In genomic region chr2:68946819-68947218, GRCm38 (mm10) we compare ENCODE assay signal across 22 mouse cellular contexts.
DNase-seq lines count a peak whose midpoint lies in the region; ATAC-seq and TF ChIP-seq lines count a peak whose summit lies in the region.
"Had no signal": no experiment of that assay in that cellular context is flagged by ENCODE, and none has a peak within 500 bp of the region (broad histone marks: within the 10 kb centered on the region; RNA-seq: fewer than 3 reads in every experiment).

No protein-coding gene starts in this region.

- H3K4me1 ChIP-seq in liver, adult 2 months (ENCODE audit: control insufficient read depth, insufficient read depth, low read length) = peaks cover 19% of the 10 kb centered on the region
- no peaks in the 10 kb centered on the region for H3K4me1 ChIP-seq in midbrain, embryonic 11.5 days (ENCODE audit: control insufficient read depth, insufficient read depth, low read length)
- no peaks in the 10 kb centered on the region for H3K4me1 ChIP-seq in midbrain, embryonic 13.5 days (replicated peaks)
- H3K4me1 ChIP-seq: embryonic facial prominence, embryonic 13.5 days; embryonic facial prominence, embryonic 15.5 days; forebrain, embryonic 10.5 days; forebrain, embryonic 12.5 days had no signal

- peak; percentile 82 for DNase-seq in liver, adult 2 months (ENCODE audit: extremely low read depth, low read depth, low spot score)
- DNase-seq in liver = no peak
- peak; percentile 21 for DNase-seq in midbrain, embryonic 11.5 days (ENCODE audit: low spot score, missing footprints)
- peak; percentile 23 for DNase-seq in yolk sac, embryonic 10.5 days (ENCODE audit: low spot score)
- no peak for DNase-seq in thymus, adult 18-20 months
- DNase-seq: adrenal gland, adult 2 months; adrenal gland, postnatal 10 days; adrenal gland, postnatal 25 days; cerebellum, adult 11 months; cerebellum, adult 18-20 months; cerebellum, adult 8-10 months; cerebellum, adult 9-11 months; cerebellum, postnatal 14 days; cerebellum, postnatal 36 days; embryo, embryonic 11 days had no signal

- no peak for TF ChIP-seq CTCF in liver, adult 2 months (IDR thresholded peaks at IDR 0.05; ENCODE audit: low read depth, low read length)

- no peak overlapping the region for H3K4me2 ChIP-seq in midbrain, embryonic 11.5 days
- no peak overlapping the region for H3K4me2 ChIP-seq in midbrain, embryonic 13.5 days (replicated peaks)
- H3K4me2 ChIP-seq: embryonic facial prominence, embryonic 13.5 days; embryonic facial prominence, embryonic 15.5 days; forebrain, embryonic 12.5 days had no signal

- no peak for ATAC-seq in midbrain, embryonic 11.5 days (ENCODE audit: low FRiP score)
- no peak for ATAC-seq in midbrain, embryonic 13.5 days
- ATAC-seq: forebrain, embryonic 14.5 days had no signal

- no peak overlapping the region for H3K9ac ChIP-seq in liver, adult 2 months (ENCODE audit: low read depth, low read length)
- no peak overlapping the region for H3K9ac ChIP-seq in midbrain, embryonic 11.5 days (ENCODE audit: low read length)
- no peak overlapping the region for H3K9ac ChIP-seq in midbrain, embryonic 13.5 days (replicated peaks)
- H3K9ac ChIP-seq: embryonic facial prominence, embryonic 13.5 days; embryonic facial prominence, embryonic 15.5 days; forebrain, embryonic 12.5 days had no signal

- H3K27me3 ChIP-seq in liver, adult 2 months (ENCODE audit: control insufficient read depth, insufficient read depth, low read length) = no peaks in the 10 kb centered on the region
- no peaks in the 10 kb centered on the region for H3K27me3 ChIP-seq in midbrain, embryonic 11.5 days (ENCODE audit: control insufficient read depth, insufficient read depth, low read length)
- H3K27me3 ChIP-seq in midbrain, embryonic 13.5 days = no peaks in the 10 kb centered on the region
- H3K27me3 ChIP-seq: embryonic facial prominence, embryonic 13.5 days; embryonic facial prominence, embryonic 15.5 days; forebrain, embryonic 12.5 days had no signal

- H3K4me3 ChIP-seq in liver, adult 2 months (ENCODE audit: insufficient read depth, low read depth, low read length) = no peak overlapping the region
- no peak overlapping the region for H3K4me3 ChIP-seq in midbrain, embryonic 11.5 days (ENCODE audit: low read depth, low read length)
- H3K4me3 ChIP-seq in midbrain, embryonic 13.5 days (replicated peaks) = no peak overlapping the region
- H3K4me3 ChIP-seq: embryonic facial prominence, embryonic 13.5 days; embryonic facial prominence, embryonic 15.5 days; erythroblast, embryonic 14.5 days; forebrain, embryonic 10.5 days; forebrain, embryonic 12.5 days had no signal

- H3K9me3 ChIP-seq in midbrain, embryonic 11.5 days (ENCODE audit: control insufficient read depth, low read length) = peaks cover 2% of the 10 kb centered on the region; the same call in 1 of the 2 replicates
- 0 out of 2 replicates have a peak, but pooled peaks cover 3% of the 10 kb centered on the region for H3K9me3 ChIP-seq in midbrain, embryonic 13.5 days
- H3K9me3 ChIP-seq: embryonic facial prominence, embryonic 13.5 days; embryonic facial prominence, embryonic 15.5 days; forebrain, embryonic 12.5 days had no signal

- 24% methylated on average over 5 of the region's 5 CpGs for WGBS in liver, adult 2 months
- 89% methylated on average over 5 of the region's 5 CpGs for WGBS in midbrain, embryonic 11.5 days
- 92% methylated on average over 5 of the region's 5 CpGs for WGBS in midbrain, embryonic 13.5 days

- peak overlapping the region; percentile 69 for H3K27ac ChIP-seq in liver, adult 2 months (replicated peaks; ENCODE audit: insufficient read depth, low read depth, low read length)
- H3K27ac ChIP-seq in midbrain, embryonic 11.5 days (ENCODE audit: low read depth, low read length) = no peak overlapping the region
- no peak overlapping the region for H3K27ac ChIP-seq in midbrain, embryonic 13.5 days
- H3K27ac ChIP-seq: embryonic facial prominence, embryonic 13.5 days; embryonic facial prominence, embryonic 15.5 days; forebrain, embryonic 10.5 days; forebrain, embryonic 12.5 days had no signal

- H3K79me2 ChIP-seq in liver, adult 2 months (ENCODE audit: control insufficient read depth, insufficient read depth, low read length) = peaks cover 5% of the 10 kb centered on the region

- no peak for TF ChIP-seq POLR2A in liver, adult 2 months (IDR thresholded peaks at IDR 0.05; ENCODE audit: extremely low read depth, insufficient read depth, low read length)

- H3K36me3 ChIP-seq in liver, adult 2 months (ENCODE audit: control insufficient read depth, insufficient read depth, low read length) = no peaks in the 10 kb centered on the region
- no peaks in the 10 kb centered on the region for H3K36me3 ChIP-seq in midbrain, embryonic 11.5 days (ENCODE audit: control insufficient read depth, insufficient read depth, low read length)
- H3K36me3 ChIP-seq in midbrain, embryonic 13.5 days = peaks cover 12% of the 10 kb centered on the region

Comparison
In these comparisons a context has a peak if more than half of its experiments do, and no peak if none do; other contexts are left out.
1. DNase-seq: peak in liver, adult 2 months (single experiment), midbrain, embryonic 11.5 days (single experiment) and yolk sac, embryonic 10.5 days (single experiment); none in liver (single experiment) and thymus, adult 18-20 months (0 of 2).